Mouse (Mus musculus): ENCODE data around the gene Pou2f1.

The Pou2f1 gene

GRCm38 (mm10) chr1:166002520-166003155, at the start of gene Pou2f1:
Gene Pou2f1 (minus strand): TSS chr1:166002678.
- peak; percentile 98 for DNase-seq

GRCm38 (mm10) chr1:166049046-166049827, 46.8 kb upstream of the Pou2f1 start:
- DNase-seq = peak; percentile 38

GRCm38 (mm10) chr1:166048230-166048911, 45.9 kb upstream of the Pou2f1 start:
- peak; percentile 49 for DNase-seq

- peak; percentile 22 for DNase-seq
Measured at GRCm38 (mm10) chr1:166047505-166048170, 45.2 kb upstream of the Pou2f1 start.

GRCm38 (mm10) chr1:166045894-166046197, 43.4 kb upstream of the Pou2f1 start:
- DNase-seq = no peak

- no peak for DNase-seq
Measured at GRCm38 (mm10) chr1:166045060-166045893, 42.8 kb upstream of the Pou2f1 start.

- DNase-seq = peak; percentile 22
Measured at GRCm38 (mm10) chr1:166043451-166044149, 41.1 kb upstream of the Pou2f1 start.

GRCm38 (mm10) chr1:166041501-166041900, 39.0 kb upstream of the Pou2f1 start:
- no peak for DNase-seq

GRCm38 (mm10) chr1:166038731-166039332, 36.4 kb upstream of the Pou2f1 start:
- DNase-seq = no peak

GRCm38 (mm10) chr1:166035045-166035444, 32.6 kb upstream of the Pou2f1 start:
- no peak for DNase-seq

- DNase-seq = no peak
Measured at GRCm38 (mm10) chr1:166031673-166032547, 29.4 kb upstream of the Pou2f1 start.

GRCm38 (mm10) chr1:166023981-166024380, 21.5 kb upstream of the Pou2f1 start:
- DNase-seq = no peak

GRCm38 (mm10) chr1:166017203-166017602, 14.7 kb upstream of the Pou2f1 start:
- no peak for DNase-seq

GRCm38 (mm10) chr1:166016306-166016705, 13.8 kb upstream of the Pou2f1 start:
- DNase-seq = peak; percentile 59

- peak; percentile 46 for DNase-seq
Measured at GRCm38 (mm10) chr1:166014530-166014929, 12.1 kb upstream of the Pou2f1 start.

GRCm38 (mm10) chr1:166010106-166010505, 7.6 kb upstream of the Pou2f1 start:
- no peak for DNase-seq

GRCm38 (mm10) chr1:166008634-166009350, 6.3 kb upstream of the Pou2f1 start:
- no peak for DNase-seq

GRCm38 (mm10) chr1:166007026-166007425, 4.5 kb upstream of the Pou2f1 start:
- DNase-seq = peak; percentile 61

GRCm38 (mm10) chr1:166003181-166004022, 924 bp upstream of the Pou2f1 start:
- DNase-seq = peak; percentile 96

Data from thymus, postnatal 25 days (tissue).